Mouse (Mus musculus) limb, embryonic 12.5 days (tissue): ENCODE data around the gene Sept11. TPM values are rescaled to one million over a fixed set of nuclear protein-coding genes. Genes with fewer than 3 reads are reported as not detected.

Experiments
- ATAC-seq: fragments of 200-750 bp; cut with Nextera tagmentation; 2 replicates; pipeline ENCODE4 v1.8.0; 2017; ENCODE audit warnings: low read depth, moderate TSS enrichment; ENCODE audit not compliant: insufficient number of reproducible peaks, insufficient read depth, low FRiP score, low TSS enrichment
- H3K27ac ChIP-seq: fragments of 300-500 bp; sonication (generic); 2 replicates; pipeline ENCODE4 v1.5.1; 2016; ENCODE audit warnings: mild to moderate bottlenecking, moderate library complexity
- H3K27me3 ChIP-seq: fragments of 300-500 bp; sonication (generic); 2 replicates; pipeline ENCODE4 v1.6.1; 2016; ENCODE audit warnings: mild to moderate bottlenecking, moderate library complexity
- H3K36me3 ChIP-seq: fragments of 300-500 bp; sonication (generic); 2 replicates; pipeline ENCODE4 v1.6.1; 2016; ENCODE audit warnings: mild to moderate bottlenecking, moderate library complexity
- H3K4me1 ChIP-seq: fragments of 300-500 bp; sonication (generic); replicated peaks from 2 replicates; pipeline ENCODE4 v1.6.1; 2016
- H3K4me2 ChIP-seq: fragments of 300-500 bp; sonication (generic); 2 replicates; pipeline ENCODE4 v1.6.1; 2016; ENCODE audit warnings: mild to moderate bottlenecking, moderate library complexity
- H3K4me3 ChIP-seq: fragments of 300-500 bp; sonication (generic); replicated peaks from 2 replicates; pipeline ENCODE4 v1.5.1; 2016; ENCODE audit warnings: mild to moderate bottlenecking
- H3K9ac ChIP-seq: fragments of 300-500 bp; sonication (generic); replicated peaks from 2 replicates; pipeline ENCODE4 v1.6.1; 2016; ENCODE audit warnings: mild to moderate bottlenecking, moderate library complexity
- H3K9me3 ChIP-seq: fragments of 300-500 bp; sonication (generic); 2 replicates; pipeline ENCODE4 v1.6.1; 2016; ENCODE audit warnings: mild to moderate bottlenecking, moderate library complexity
- WGBS: fragments of 180-500 bp; shearing (Covaris S2); methylation state at CpG from one replicate; pipeline ENCODE4 v1.1.7; 2016; 5-methylcytosine and 5-hydroxymethylcytosine counted together
- polyA plus RNA-seq: library from polyadenylated mRNA; unstranded; fragments of >200 nt; fragmentation: Nextera tagmentation; extraction: Ambion mirVana; gene quantifications from 2 replicates; pipeline ENCODE4 v1.2.1, GENCODE M21; 2016

Gene Sept11
- polyA plus RNA-seq, 1 experiment from 2014 or later, result 258 TPM

GRCm38 (mm10) chr5:93178616-93179015 is 85.4 kb downstream of the Sept11 start:
- 0 out of 2 replicates have a peak, but pooled peaks have one; percentile 17 for ATAC-seq
- Histone ChIP-seq H3K9me3 (no peaks in the 10 kb centered on the region), H3K36me3 (peaks cover 80% of the 10 kb centered on the region), H3K27me3 (no peaks in the 10 kb centered on the region), H3K4me2 (no peak overlapping the region), H3K4me1 (no peaks in the 10 kb centered on the region), H3K9ac (no peak overlapping the region), H3K4me3 (no peak overlapping the region), H3K27ac (no peak overlapping the region)
- 85% methylated on average over 6 of the region's 6 CpGs for WGBS

GRCm38 (mm10) chr5:93180252-93180651 is 87.0 kb downstream of the Sept11 start:
- no peaks in the 10 kb centered on the region for H3K9me3 ChIP-seq
- no peaks in the 10 kb centered on the region for H3K27me3 ChIP-seq
- no peak for ATAC-seq
- H3K4me2 ChIP-seq, result no peak overlapping the region
- peaks cover 77% of the 10 kb centered on the region for H3K36me3 ChIP-seq
- no peak overlapping the region for H3K27ac ChIP-seq
- H3K4me1 ChIP-seq, result no peaks in the 10 kb centered on the region
- WGBS, result 83% methylated on average over 2 of the region's 2 CpGs
- no peak overlapping the region for H3K9ac ChIP-seq
- H3K4me3 ChIP-seq, result no peak overlapping the region

GRCm38 (mm10) chr5:93183311-93183710 is 90.1 kb downstream of the Sept11 start:
- no peak for ATAC-seq
- Histone ChIP-seq H3K36me3 (peaks cover 76% of the 10 kb centered on the region), H3K27ac (no peak overlapping the region), H3K4me3 (no peak overlapping the region), H3K9me3 (no peaks in the 10 kb centered on the region), H3K9ac (no peak overlapping the region), H3K27me3 (no peaks in the 10 kb centered on the region), H3K4me1 (no peaks in the 10 kb centered on the region), H3K4me2 (no peak overlapping the region)
- 87% methylated on average over 6 of the region's 6 CpGs for WGBS

- H3K4me1 ChIP-seq, result no peaks in the 10 kb centered on the region
- H3K27ac ChIP-seq, result no peak overlapping the region
- H3K9ac ChIP-seq, result no peak overlapping the region
- H3K4me2 ChIP-seq, result no peak overlapping the region
- H3K4me3 ChIP-seq, result no peak overlapping the region
- peaks cover 73% of the 10 kb centered on the region for H3K36me3 ChIP-seq
- no peaks in the 10 kb centered on the region for H3K27me3 ChIP-seq
- no peak for ATAC-seq
- H3K9me3 ChIP-seq, result no peaks in the 10 kb centered on the region
- WGBS, result 89% methylated on average over 6 of the region's 6 CpGs
Measured at GRCm38 (mm10) chr5:93184548-93184947, 91.3 kb downstream of the Sept11 start.

- Histone ChIP-seq H3K4me3 (no peak overlapping the region), H3K9ac (no peak overlapping the region), H3K4me1 (0 out of 2 replicates have a peak, but pooled peaks cover 3% of the 10 kb centered on the region), H3K27ac (no peak overlapping the region), H3K27me3 (no peaks in the 10 kb centered on the region), H3K36me3 (peaks cover 60% of the 10 kb centered on the region), H3K9me3 (no peaks in the 10 kb centered on the region), H3K4me2 (no peak overlapping the region)
- WGBS, result 85% methylated on average over 3 of the region's 3 CpGs
- ATAC-seq, result no peak
Measured at GRCm38 (mm10) chr5:93189607-93190006, 96.4 kb downstream of the Sept11 start.

GRCm38 (mm10) chr5:93190428-93190827 is 97.2 kb downstream of the Sept11 start:
- Histone ChIP-seq H3K27me3 (no peaks in the 10 kb centered on the region), H3K9ac (no peak overlapping the region), H3K36me3 (peaks cover 55% of the 10 kb centered on the region), H3K4me1 (0 out of 2 replicates have a peak, but pooled peaks cover 3% of the 10 kb centered on the region), H3K4me2 (no peak overlapping the region), H3K4me3 (no peak overlapping the region), H3K9me3 (no peaks in the 10 kb centered on the region), H3K27ac (no peak overlapping the region)
- no peak for ATAC-seq
- 96% methylated on average over 5 of the region's 5 CpGs for WGBS

- Histone ChIP-seq H3K4me2 (no peak overlapping the region), H3K27ac (no peak overlapping the region), H3K27me3 (no peaks in the 10 kb centered on the region), H3K4me3 (no peak overlapping the region), H3K9me3 (no peaks in the 10 kb centered on the region), H3K4me1 (peaks cover 4% of the 10 kb centered on the region), H3K36me3 (peaks cover 62% of the 10 kb centered on the region), H3K9ac (no peak overlapping the region)
- no peak for ATAC-seq
- 85% methylated on average over 3 of the region's 3 CpGs for WGBS
Measured at GRCm38 (mm10) chr5:93198232-93198631, 105.0 kb downstream of the Sept11 start.

- no peak overlapping the region for H3K4me2 ChIP-seq
- no peak overlapping the region for H3K27ac ChIP-seq
- ATAC-seq, result no peak
- peaks cover 15% of the 10 kb centered on the region for H3K4me1 ChIP-seq
- WGBS, result 15% methylated on average over 1 of the region's 1 CpGs
- no peak overlapping the region for H3K9ac ChIP-seq
- H3K4me3 ChIP-seq, result no peak overlapping the region
- H3K36me3 ChIP-seq, result peaks cover 46% of the 10 kb centered on the region
- H3K9me3 ChIP-seq, result no peaks in the 10 kb centered on the region
- no peaks in the 10 kb centered on the region for H3K27me3 ChIP-seq
Measured at GRCm38 (mm10) chr5:93201181-93201580, 107.9 kb downstream of the Sept11 start.

GRCm38 (mm10) chr5:93205371-93206108 is 112.3 kb downstream of the Sept11 start:
- H3K4me3 ChIP-seq, result peak overlapping the region; percentile 90
- no peaks in the 10 kb centered on the region for H3K9me3 ChIP-seq
- under 1% methylated on average over 55 of the region's 63 CpGs for WGBS
- peak overlapping the region; percentile 98 for H3K27ac ChIP-seq
- peak overlapping the region; percentile 97 for H3K9ac ChIP-seq
- H3K36me3 ChIP-seq, result peaks cover 10% of the 10 kb centered on the region
- H3K4me1 ChIP-seq, result peaks cover 25% of the 10 kb centered on the region
- H3K27me3 ChIP-seq, result no peaks in the 10 kb centered on the region
- H3K4me2 ChIP-seq, result peak overlapping the region; percentile 76
- peak; percentile 28; the same call in 1 of the 2 replicates for ATAC-seq

- Histone ChIP-seq H3K36me3 (peaks cover 7% of the 10 kb centered on the region; the same call in 1 of the 2 replicates), H3K9ac (peak within 1 kb of the TSS; percentile 97), H3K4me2 (peak within 1 kb of the TSS; percentile 76), H3K27ac (peak within 1 kb of the TSS; percentile 98), H3K9me3 (no peaks in the 10 kb centered on the region), H3K27me3 (no peaks in the 10 kb centered on the region), H3K4me1 (peaks cover 25% of the 10 kb centered on the region), H3K4me3 (peak within 1 kb of the TSS; percentile 90)
- peak; percentile 95 for ATAC-seq
- under 1% methylated on average over 78 of the region's 79 CpGs for WGBS
Measured at GRCm38 (mm10) chr5:93206109-93207005, 113.1 kb downstream of the Sept11 start, which contains the start of the genes Ccni and 2010109A12Rik. Gene Ccni (minus strand): TSS chr5:93206495. Gene 2010109A12Rik (plus strand): TSS chr5:93206518.

GRCm38 (mm10) chr5:93207006-93207348 is 113.7 kb downstream of the Sept11 start:
- Histone ChIP-seq H3K9me3 (no peaks in the 10 kb centered on the region), H3K27me3 (no peaks in the 10 kb centered on the region), H3K4me2 (peak overlapping the region; percentile 57), H3K27ac (peak overlapping the region; percentile 98), H3K9ac (peak overlapping the region; percentile 97), H3K4me1 (peaks cover 25% of the 10 kb centered on the region), H3K36me3 (peaks cover 1% of the 10 kb centered on the region; the same call in 1 of the 2 replicates), H3K4me3 (peak overlapping the region; percentile 90)
- 7% methylated on average over 6 of the region's 6 CpGs for WGBS
- peak; percentile 37 for ATAC-seq
